Mouse (Mus musculus): ENCODE data around the gene H2-M10.1.
"Not testable (repeated sequence)": the region's sequence is repeated elsewhere in the genome, so short reads cannot be mapped to it uniquely, and the experiment has no call there.

H2-M10.1 gene

GRCm38 (mm10) chr17:36326055-36326454, at the start of gene H2-M10.1:
Gene H2-M10.1, minus strand, starts transcription at chr17:36326155.
- DNase-seq (ENCODE audit: low spot score in 2 of 2), result no peak

GRCm38 (mm10) chr17:36368317-36368716, 42.4 kb upstream of the H2-M10.1 start, which contains the start of gene H2-M10.3:
Gene H2-M10.3, minus strand, starts transcription at chr17:36368417.
- DNase-seq (ENCODE audit: low spot score in 2 of 2), result not testable (repeated sequence)

- not testable (repeated sequence) for DNase-seq (ENCODE audit: low spot score in 2 of 2)
These were observed 36.4 kb upstream of the H2-M10.1 start for GRCm38 (mm10) chr17:36362404-36362803.

GRCm38 (mm10) chr17:36357512-36357911, 31.6 kb upstream of the H2-M10.1 start:
- DNase-seq (ENCODE audit: low spot score in 2 of 2), result peak; percentile 39 to 70

- no peak for DNase-seq (ENCODE audit: low spot score in 2 of 2)
These were observed 29.8 kb upstream of the H2-M10.1 start for GRCm38 (mm10) chr17:36355763-36356162.

GRCm38 (mm10) chr17:36355343-36355742, 29.4 kb upstream of the H2-M10.1 start:
- DNase-seq (ENCODE audit: low spot score in 2 of 2), result peak; percentile 84 to 87

- no peak for DNase-seq (ENCODE audit: low spot score in 2 of 2)
These were observed 10.2 kb downstream of the H2-M10.1 start for GRCm38 (mm10) chr17:36315689-36316253.

- peak; percentile 83 to 88 for DNase-seq (ENCODE audit: low spot score in 2 of 2)
These were observed 10.8 kb downstream of the H2-M10.1 start for GRCm38 (mm10) chr17:36315041-36315688.

- DNase-seq (ENCODE audit: low spot score in 2 of 2), result peak; percentile 27 to 36
These were observed 11.4 kb downstream of the H2-M10.1 start for GRCm38 (mm10) chr17:36314511-36314910.

- no peak for DNase-seq (ENCODE audit: low spot score in 2 of 2)
These were observed 16.7 kb downstream of the H2-M10.1 start for GRCm38 (mm10) chr17:36309293-36309692.

GRCm38 (mm10) chr17:36308855-36309254, 17.1 kb downstream of the H2-M10.1 start:
- DNase-seq (ENCODE audit: low spot score in 2 of 2), result peak; percentile 81 to 84

GRCm38 (mm10) chr17:36286390-36286789, 39.6 kb downstream of the H2-M10.1 start, which contains the start of gene H2-M10.2:
Gene H2-M10.2, minus strand, starts transcription at chr17:36286490.
- DNase-seq (ENCODE audit: low spot score in 2 of 2), result no peak

GRCm38 (mm10) chr17:36281521-36282245, 44.3 kb downstream of the H2-M10.1 start:
- no peak for DNase-seq (ENCODE audit: low spot score in 2 of 2)

GRCm38 (mm10) chr17:36274776-36275175, 51.2 kb downstream of the H2-M10.1 start:
- DNase-seq (ENCODE audit: low spot score in 2 of 2), result no peak

- DNase-seq (ENCODE audit: low spot score in 2 of 2), result no peak
These were observed 52.2 kb downstream of the H2-M10.1 start for GRCm38 (mm10) chr17:36273796-36274195.
